Mouse (Mus musculus) erythroblast, embryonic 14.5 days (primary cell): ENCODE results near the gene Dmtf1.

Source experiments
- GATA1 ChIP-seq: IDR thresholded peaks from 2 replicates; pipeline ENCODE4 v1.6.1; 2012; ENCODE audit warnings: low read length, inconsistent platforms, mixed read lengths
- TAL1 ChIP-seq: IDR thresholded peaks from 3 replicates; pipeline ENCODE4 v1.6.1; 2012; ENCODE audit warnings: low read length, inconsistent platforms, mixed read lengths

- no peak for TF ChIP-seq GATA1
- no peak for TF ChIP-seq TAL1
Observed at GRCm38 (mm10) chr5:9135588-9135987, 26.0 kb downstream of the Dmtf1 start.
